ENCODE assay signal across 12 mouse cellular contexts in the genomic region with DNA sequence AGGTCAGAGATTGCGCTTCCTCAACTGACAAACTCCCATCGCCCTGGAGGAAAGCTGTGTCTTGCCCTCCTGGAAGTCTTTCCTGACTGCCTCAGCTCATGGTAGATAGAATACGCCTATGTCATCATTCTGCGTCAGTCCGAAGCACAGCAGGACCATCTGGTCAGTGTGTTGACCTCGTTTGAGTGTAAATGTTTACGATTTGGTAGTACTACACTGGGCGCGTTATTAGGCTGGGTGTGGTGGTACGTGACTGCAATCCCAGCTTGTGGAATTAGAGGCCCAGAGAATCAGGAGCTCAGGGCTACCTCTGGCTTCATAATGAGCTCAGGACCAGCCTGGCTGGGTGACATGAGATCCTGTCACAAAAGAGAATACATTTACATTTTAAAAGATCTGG.
DNase-seq lines count a peak whose midpoint lies in the region; ATAC-seq and TF ChIP-seq lines count a peak whose summit lies in the region.
"Had no signal": no experiment of that assay in that cellular context is flagged by ENCODE, and none has a peak within 500 bp of the region (broad histone marks: within the 10 kb centered on the region; RNA-seq: fewer than 3 reads in every experiment).

No protein-coding gene starts in this region.

- no peak overlapping the region for H3K9ac ChIP-seq in forebrain, embryonic 11.5 days (ENCODE audit: low read length)
- H3K9ac ChIP-seq in forebrain, embryonic 16.5 days (replicated peaks; ENCODE audit: low read depth, low read length), result no peak overlapping the region
- no peak overlapping the region for H3K9ac ChIP-seq in lung, embryonic 14.5 days
- H3K9ac ChIP-seq: limb, embryonic 13.5 days had no signal

- H3K27ac ChIP-seq in forebrain, embryonic 11.5 days (ENCODE audit: low read depth, low read length), result no peak overlapping the region
- no peak overlapping the region for H3K27ac ChIP-seq in forebrain, embryonic 16.5 days (ENCODE audit: low read length)
- H3K27ac ChIP-seq in lung, embryonic 14.5 days (ENCODE audit: low read depth), result no peak overlapping the region
- peak overlapping the region; percentile 61 for H3K27ac ChIP-seq in limb, embryonic 10.5 days
- H3K27ac ChIP-seq in heart, embryonic 10.5 days, result no peak overlapping the region
- H3K27ac ChIP-seq: heart, adult 2 months; limb, embryonic 13.5 days had no signal

- no peak for TF ChIP-seq CTCF in lung, embryonic 14.5 days (IDR thresholded peaks at IDR 0.05; ENCODE audit: low read depth)
- no peak for TF ChIP-seq CTCF in lung, adult 2 months (IDR thresholded peaks at IDR 0.05; ENCODE audit: insufficient read depth, low read length)

- H3K4me2 ChIP-seq in forebrain, embryonic 11.5 days (ENCODE audit: low read depth, low read length, severe bottlenecking), result no peak overlapping the region
- no peak overlapping the region for H3K4me2 ChIP-seq in forebrain, embryonic 16.5 days (ENCODE audit: low read length)
- H3K4me2 ChIP-seq in lung, embryonic 14.5 days, result no peak overlapping the region
- H3K4me2 ChIP-seq: limb, embryonic 13.5 days had no signal

- intact Hi-C loops in heart, postnatal 10 days (cut with DNase I), result no loop called here

- ATAC-seq in forebrain, embryonic 11.5 days (replicated peaks; ENCODE audit: low FRiP score), result peak; percentile 51; the same call in 1 of the 2 replicates
- ATAC-seq in forebrain, embryonic 16.5 days, result no peak
- peak; percentile 52; the same call in 1 of the 2 replicates for ATAC-seq in lung, embryonic 14.5 days (ENCODE audit: insufficient read depth)

- DNase-seq in forebrain, embryonic 11.5 days (ENCODE audit: low spot score), result no peak
- peak; percentile 37 for DNase-seq in lung, embryonic 14.5 days
- no peak for DNase-seq in lung, adult 2 months
- peak; percentile 54 for DNase-seq in limb, embryonic 10.5 days (ENCODE audit: low spot score)
- no peak for DNase-seq in heart, embryonic 10.5 days (ENCODE audit: low spot score)
- DNase-seq in lung, postnatal 10 days, result no peak
- DNase-seq in heart, postnatal 10 days, result no peak
- DNase-seq: heart, adult 2 months; kidney, adult 2 months had no signal

- WGBS in forebrain, embryonic 11.5 days, result 65% methylated on average over 10 of the region's 10 CpGs
- 39% methylated on average over 10 of the region's 10 CpGs for WGBS in forebrain, embryonic 16.5 days
- 22% methylated on average over 10 of the region's 10 CpGs for WGBS in lung, embryonic 14.5 days
- 23% methylated on average over 10 of the region's 10 CpGs for WGBS in lung, adult 2 months
- WGBS in limb, embryonic 10.5 days, result 28% methylated on average over 10 of the region's 10 CpGs
- WGBS in heart, embryonic 10.5 days, result 71% methylated on average over 10 of the region's 10 CpGs

- H3K36me3 ChIP-seq in forebrain, embryonic 11.5 days (ENCODE audit: control insufficient read depth, insufficient read depth, low read length), result no peaks in the 10 kb centered on the region
- no peaks in the 10 kb centered on the region for H3K36me3 ChIP-seq in forebrain, embryonic 16.5 days (ENCODE audit: control insufficient read depth, insufficient read depth)
- H3K36me3 ChIP-seq in lung, embryonic 14.5 days (ENCODE audit: insufficient read depth), result no peaks in the 10 kb centered on the region
- H3K36me3 ChIP-seq in limb, embryonic 10.5 days, result no peaks in the 10 kb centered on the region
- H3K36me3 ChIP-seq in heart, embryonic 10.5 days, result no peaks in the 10 kb centered on the region
- H3K36me3 ChIP-seq: G1E; limb, embryonic 13.5 days had no signal

- peaks cover 4% of the 10 kb centered on the region; the same call in 1 of the 2 replicates for H3K4me1 ChIP-seq in forebrain, embryonic 11.5 days (replicated peaks; ENCODE audit: control insufficient read depth, insufficient read depth, low read length)
- H3K4me1 ChIP-seq in forebrain, embryonic 16.5 days (replicated peaks; ENCODE audit: control insufficient read depth, insufficient read depth, low read length), result peaks cover 11% of the 10 kb centered on the region
- no peaks in the 10 kb centered on the region for H3K4me1 ChIP-seq in lung, embryonic 14.5 days (ENCODE audit: insufficient read depth)
- H3K4me1 ChIP-seq in lung, adult 2 months (ENCODE audit: control insufficient read depth, insufficient read depth, low read length), result no peaks in the 10 kb centered on the region
- peaks cover 43% of the 10 kb centered on the region for H3K4me1 ChIP-seq in limb, embryonic 10.5 days
- peaks cover 8% of the 10 kb centered on the region for H3K4me1 ChIP-seq in heart, embryonic 10.5 days

- H3K9me3 ChIP-seq in forebrain, embryonic 11.5 days (ENCODE audit: control insufficient read depth, low read length), result no peaks in the 10 kb centered on the region
- H3K9me3 ChIP-seq in forebrain, embryonic 16.5 days (ENCODE audit: control insufficient read depth, low read length), result no peaks in the 10 kb centered on the region
- H3K9me3 ChIP-seq in lung, embryonic 14.5 days (ENCODE audit: low read depth, low read length), result no peaks in the 10 kb centered on the region
- H3K9me3 ChIP-seq in limb, embryonic 10.5 days (replicated peaks), result no peaks in the 10 kb centered on the region
- H3K9me3 ChIP-seq in heart, embryonic 10.5 days, result no peaks in the 10 kb centered on the region
- H3K9me3 ChIP-seq: limb, embryonic 13.5 days had no signal

- no peak for TF ChIP-seq POLR2A in lung, adult 2 months (IDR thresholded peaks at IDR 0.05; ENCODE audit: borderline replicate concordance, extremely low read depth, low read depth, low read length)

- H3K4me3 ChIP-seq in forebrain, embryonic 11.5 days (ENCODE audit: low read depth, low read length), result no peak overlapping the region
- H3K4me3 ChIP-seq in forebrain, embryonic 16.5 days (replicated peaks; ENCODE audit: low read length), result no peak overlapping the region
- H3K4me3 ChIP-seq in lung, embryonic 14.5 days (ENCODE audit: low read depth, low read length), result no peak overlapping the region
- no peak overlapping the region for H3K4me3 ChIP-seq in lung, adult 2 months (replicated peaks; ENCODE audit: extremely low read depth, low read depth, low read length)
- peak overlapping the region; percentile 22; the same call in 1 of the 2 replicates for H3K4me3 ChIP-seq in limb, embryonic 10.5 days
- no peak overlapping the region for H3K4me3 ChIP-seq in heart, embryonic 10.5 days
- H3K4me3 ChIP-seq: heart, adult 2 months; limb, embryonic 13.5 days had no signal

- H3K27me3 ChIP-seq in forebrain, embryonic 11.5 days (ENCODE audit: control insufficient read depth, insufficient read depth, low read length), result no peaks in the 10 kb centered on the region
- no peaks in the 10 kb centered on the region for H3K27me3 ChIP-seq in forebrain, embryonic 16.5 days (replicated peaks; ENCODE audit: control insufficient read depth, insufficient read depth, low read length)
- no peaks in the 10 kb centered on the region for H3K27me3 ChIP-seq in lung, embryonic 14.5 days (ENCODE audit: insufficient read depth, low read length)
- no peaks in the 10 kb centered on the region for H3K27me3 ChIP-seq in limb, embryonic 10.5 days (ENCODE audit: low read depth, poor library complexity, severe bottlenecking)
- H3K27me3 ChIP-seq in heart, embryonic 10.5 days (ENCODE audit: insufficient read depth, poor library complexity, severe bottlenecking), result no peaks in the 10 kb centered on the region
- H3K27me3 ChIP-seq: limb, embryonic 13.5 days had no signal

Comparison
In these comparisons a context has a peak if more than half of its experiments do, and no peak if none do; other contexts are left out.
1. DNase-seq: peak in lung, embryonic 14.5 days (single experiment) and limb, embryonic 10.5 days (single experiment); none in forebrain, embryonic 11.5 days (single experiment), lung, adult 2 months (single experiment), heart, embryonic 10.5 days (single experiment), lung, postnatal 10 days (single experiment) and heart, postnatal 10 days (0 of 2).